Mouse (Mus musculus) CH12.LX (cell line): Measurements from ENCODE around the gene Hmox1. TPM values are rescaled to one million over a fixed set of nuclear protein-coding genes. Genes with fewer than 3 reads are reported as not detected.

Experiments used
- DNase-seq: peaks from one replicate; pipeline ENCODE4 v3.0.0-alpha.2; 2013; ENCODE audit errors: extremely low read depth
- H3K27ac ChIP-seq: 2 replicates; pipeline ENCODE4 v1.5.1; 2012; ENCODE audit warnings: low read depth, mild to moderate bottlenecking, control low read depth, moderate library complexity; ENCODE audit not compliant: insufficient read depth
- H3K27me3 ChIP-seq: replicated peaks from 2 replicates; pipeline ENCODE3; 2012; ENCODE audit warnings: inconsistent platforms
- H3K36me3 ChIP-seq, 2 experiments: replicated peaks in 1 of 2; 2 replicates each; pipeline versions ENCODE3 to v1.6.1; 2012; ENCODE audit warnings: inconsistent platforms in 1 of 2, low read length in 1 of 2, mild to moderate bottlenecking in 1 of 2, mixed read lengths in 1 of 2, moderate library complexity in 1 of 2; ENCODE audit not compliant: control insufficient read depth in 1 of 2, insufficient read depth in 1 of 2
- H3K4me1 ChIP-seq, 2 experiments: 2 replicates each; pipeline ENCODE4 v1.6.1; 2012; ENCODE audit warnings: inconsistent platforms in 1 of 2, moderate library complexity in 1 of 2; ENCODE audit not compliant: insufficient read depth in 2 of 2, control insufficient read depth in 1 of 2
- H3K4me2 ChIP-seq: 2 replicates; pipeline ENCODE4 v1.6.1; 2012; ENCODE audit warnings: low read depth, mild to moderate bottlenecking, control low read depth; ENCODE audit not compliant: poor library complexity, insufficient read depth, severe bottlenecking
- H3K4me3 ChIP-seq, 3 experiments: fragments of 150-350 bp in 1 of 3; sonication (generic) in 1 of 3; replicated peaks in 1 of 3; 2 replicates each; pipeline versions ENCODE3 to v1.5.1; 2011 to 2012; ENCODE audit warnings: low read depth in 2 of 3, low read length in 2 of 3, mild to moderate bottlenecking in 2 of 3, moderate library complexity in 2 of 3, control low read depth in 1 of 3, improper control_type of control experiment in 1 of 3, inconsistent platforms in 1 of 3, mixed read lengths in 1 of 3; ENCODE audit not compliant: poor library complexity in 1 of 3
- H3K79me2 ChIP-seq: replicated peaks from 2 replicates; pipeline ENCODE4 v1.6.1; 2012; ENCODE audit warnings: mild to moderate bottlenecking, moderate library complexity; ENCODE audit not compliant: control insufficient read depth, poor library complexity, insufficient read depth, severe bottlenecking; ENCODE audit errors: extremely low read depth
- H3K9ac ChIP-seq: 2 replicates; pipeline ENCODE4 v1.6.1; 2012; ENCODE audit warnings: low read depth, mild to moderate bottlenecking, control low read depth, moderate library complexity; ENCODE audit not compliant: insufficient read depth
- H3K9me3 ChIP-seq: replicated peaks from 2 replicates; pipeline ENCODE3; 2012; ENCODE audit warnings: low read length, inconsistent platforms, mixed read lengths
- BHLHE40 ChIP-seq: IDR thresholded peaks from 2 replicates; pipeline ENCODE4 v1.6.1; 2011; ENCODE audit warnings: mild to moderate bottlenecking, low read depth, low read length, improper control_type of control experiment
- CHD1 ChIP-seq: IDR thresholded peaks from 2 replicates; pipeline ENCODE4 v1.6.1; 2012; ENCODE audit warnings: low read depth, low read length, improper control_type of control experiment, inconsistent platforms
- CHD2 ChIP-seq: IDR thresholded peaks from 2 replicates; pipeline ENCODE4 v1.6.1; 2011; ENCODE audit warnings: low read length, improper control_type of control experiment
- CTCF ChIP-seq, 2 experiments: IDR thresholded peaks in 1 of 2; conservative IDR thresholded peaks in 1 of 2; 2 replicates each; pipeline ENCODE4 v1.5.1; 2011 to 2012; ENCODE audit warnings: low read depth in 2 of 2, low read length in 2 of 2, improper control_type of control experiment in 1 of 2, inconsistent platforms in 1 of 2, mild to moderate bottlenecking in 1 of 2, moderate library complexity in 1 of 2
- ELF1 ChIP-seq: IDR thresholded peaks from 2 replicates; pipeline ENCODE4 v1.6.1; 2014; ENCODE audit warnings: low read depth, mild to moderate bottlenecking, inconsistent platforms, low read length, improper control_type of control experiment
- EP300 ChIP-seq: IDR thresholded peaks from 2 replicates; pipeline ENCODE4 v1.6.1; 2011; ENCODE audit warnings: low read length, improper control_type of control experiment
- HCFC1 ChIP-seq: IDR thresholded peaks from 2 replicates; pipeline ENCODE4 v1.6.1; 2012; ENCODE audit warnings: low read depth, mild to moderate bottlenecking, inconsistent platforms, low read length, improper control_type of control experiment
- IRF4 ChIP-seq: IDR thresholded peaks from 2 replicates; pipeline ENCODE4 v1.6.1; 2014; ENCODE audit warnings: low read depth, mild to moderate bottlenecking, inconsistent platforms, low read length, improper control_type of control experiment
- JUN ChIP-seq: IDR thresholded peaks from 2 replicates; pipeline ENCODE4 v1.6.1; 2011; ENCODE audit warnings: low read depth, mild to moderate bottlenecking, low read length, improper control_type of control experiment, moderate library complexity; ENCODE audit not compliant: insufficient read depth
- JUND ChIP-seq: conservative IDR thresholded peaks from 2 replicates; pipeline ENCODE4 v1.6.1; 2011; ENCODE audit warnings: low read depth, low read length, improper control_type of control experiment
- MAFK ChIP-seq: IDR thresholded peaks from 2 replicates; pipeline ENCODE4 v1.6.1; 2011; ENCODE audit warnings: low read length, improper control_type of control experiment; ENCODE audit not compliant: insufficient replicate concordance
- MAZ ChIP-seq: IDR thresholded peaks from 2 replicates; pipeline ENCODE4 v1.6.1; 2012; ENCODE audit warnings: low read depth, mild to moderate bottlenecking, inconsistent platforms, low read length, improper control_type of control experiment, moderate library complexity
- MXI1 ChIP-seq: IDR thresholded peaks from 2 replicates; pipeline ENCODE4 v1.6.1; 2011; ENCODE audit warnings: mild to moderate bottlenecking, low read depth, low read length, improper control_type of control experiment
- MYC ChIP-seq: IDR thresholded peaks from 2 replicates; pipeline ENCODE4 v1.6.1; 2011; ENCODE audit warnings: low read depth, mild to moderate bottlenecking, improper control_type of control experiment, low read length
- NELFE ChIP-seq: IDR thresholded peaks from 2 replicates; pipeline ENCODE4 v1.6.1; 2011; ENCODE audit warnings: low read depth, low read length, improper control_type of control experiment
- NRF1 ChIP-seq: IDR thresholded peaks from 2 replicates; pipeline ENCODE4 v1.6.1; 2014; ENCODE audit warnings: low read depth, mild to moderate bottlenecking, inconsistent platforms, low read length, improper control_type of control experiment, moderate library complexity
- POLR2A ChIP-seq: IDR thresholded peaks from 2 replicates; pipeline ENCODE4 v1.6.1; 2011; ENCODE audit warnings: low read depth, mild to moderate bottlenecking, improper control_type of control experiment, low read length
- POLR2AphosphoS2 ChIP-seq: IDR thresholded peaks from 2 replicates; pipeline ENCODE4 v1.6.1; 2011; ENCODE audit warnings: low read depth, low read length, improper control_type of control experiment
- RAD21 ChIP-seq: IDR thresholded peaks from 2 replicates; pipeline ENCODE4 v1.6.1; 2011; ENCODE audit warnings: low read depth, mild to moderate bottlenecking, low read length, improper control_type of control experiment, moderate library complexity
- SIN3A ChIP-seq: IDR thresholded peaks from 2 replicates; pipeline ENCODE4 v1.6.1; 2012; ENCODE audit warnings: low read length, improper control_type of control experiment, inconsistent platforms
- SMC3 ChIP-seq: IDR thresholded peaks from 2 replicates; pipeline ENCODE4 v1.6.1; 2011; ENCODE audit warnings: low read depth, low read length, improper control_type of control experiment
- TBP ChIP-seq: conservative IDR thresholded peaks from 2 replicates; pipeline ENCODE4 v1.6.1; 2011; ENCODE audit warnings: low read depth, low read length, improper control_type of control experiment
- TCF12 ChIP-seq: IDR thresholded peaks from 2 replicates; pipeline ENCODE4 v1.6.1; 2014; ENCODE audit warnings: low read depth, mild to moderate bottlenecking, inconsistent platforms, low read length, improper control_type of control experiment
- UBTF ChIP-seq: IDR thresholded peaks from 2 replicates; pipeline ENCODE4 v1.6.1; 2012; ENCODE audit warnings: low read depth, mild to moderate bottlenecking, inconsistent platforms, low read length, improper control_type of control experiment, moderate library complexity
- USF1 ChIP-seq: IDR thresholded peaks from 2 replicates; pipeline ENCODE4 v1.6.1; 2014; ENCODE audit warnings: low read depth, mild to moderate bottlenecking, inconsistent platforms, low read length, improper control_type of control experiment
- USF2 ChIP-seq: conservative IDR thresholded peaks from 2 replicates; pipeline ENCODE4 v1.6.1; 2011; ENCODE audit warnings: low read depth, low read length, improper control_type of control experiment
- ZC3H11A ChIP-seq: IDR thresholded peaks from 2 replicates; pipeline ENCODE4 v1.6.1; 2012; ENCODE audit warnings: low read depth, mild to moderate bottlenecking, inconsistent platforms, low read length, improper control_type of control experiment
- ZNF384 ChIP-seq: IDR thresholded peaks from 2 replicates; pipeline ENCODE4 v1.6.1; 2012; ENCODE audit warnings: low read depth, low read length, improper control_type of control experiment, inconsistent platforms
- dilution Hi-C: fragments of 300-500 bp; cut with MboI; formaldehyde crosslinking; loops from 2 replicates; pipeline ENCODE4 v1.14.3; 2020; ENCODE audit warnings: low sequenced_read_pairs; ENCODE audit not compliant: extremely low pct_unique_long_range_greater_than_20kb, extremely low pct_ligation_motif_present
- in situ Hi-C: fragments of 300-500 bp; cut with MboI; formaldehyde crosslinking; loops from 3 replicates; pipeline ENCODE4 v1.14.3; 2019; ENCODE audit warnings: low sequenced_read_pairs, low pct_ligation_motif_present, low pct_unique_long_range_greater_than_20kb, mixed read lengths
- polyA plus RNA-seq: library from polyadenylated mRNA; unstranded; fragments of >175 nt; gene quantifications from 2 replicates; pipeline ENCODE4 v1.2.1, GENCODE M21; 2012; ENCODE audit warnings: low read depth; ENCODE audit not compliant: insufficient read length
- total RNA-seq, 2 experiments: library from RNA; depleted of rRNA; stranded (reverse); fragments of 300-350 nt in 1 of 2; fragments of >200 nt in 1 of 2; gene quantifications; 2 replicates each; pipeline ENCODE4 v1.2.3; 2012 to 2014

The Hmox1 gene
- total and polyA plus RNA-seq, 3 experiments = 39.7 to 92.2 (median 67.3) TPM

GRCm38 (mm10) chr8:75064790-75065189 is 28.6 kb upstream of the Hmox1 start:
- no peaks in the 10 kb centered on the region for H3K27me3 ChIP-seq
- peaks cover 23 to 67% of the 10 kb centered on the region in 2 experiments for H3K36me3 ChIP-seq
- dilution Hi-C loops = no loop called here
- in situ Hi-C loops = no loop called here
- H3K27ac ChIP-seq = no peak overlapping the region
- H3K4me3 ChIP-seq = no peak overlapping the region
- H3K9ac ChIP-seq = no peak overlapping the region
- no peak overlapping the region for H3K4me2 ChIP-seq
- no peak for DNase-seq
- no peaks in the 10 kb centered on the region for H3K9me3 ChIP-seq
- peaks cover 8 to 20% of the 10 kb centered on the region in 2 experiments for H3K4me1 ChIP-seq
- H3K79me2 ChIP-seq = no peaks in the 10 kb centered on the region
- TF ChIP-seq ZC3H11A (no peak), UBTF (no peak), MYC (no peak), RAD21 (no peak), ZNF384 (no peak), SMC3 (no peak), CTCF (conservative IDR thresholded peaks at IDR 0.05 in 1 of 2, IDR thresholded peaks at IDR 0.05 in 1 of 2; ENCODE audit: low read depth in 2 of 2, low read length in 2 of 2) (no peak), MAZ (no peak), MXI1 (no peak), JUN (no peak), TBP (no peak), BHLHE40 (no peak), NRF1 (no peak), TCF12 (no peak)
- TF ChIP-seq, all 38 proteins: peak for 0

GRCm38 (mm10) chr8:75067287-75067686 is 26.1 kb upstream of the Hmox1 start:
- Histone ChIP-seq H3K9ac (no peak overlapping the region), H3K4me2 (no peak overlapping the region), H3K27me3 (no peaks in the 10 kb centered on the region), H3K4me1 (peaks cover 13 to 24% of the 10 kb centered on the region in 2 experiments), H3K36me3 (peaks cover 23 to 54% of the 10 kb centered on the region in 2 experiments)
- in situ Hi-C loops = no loop called here
- DNase-seq = no peak
- no peak for TF ChIP-seq CHD1
- no peak for TF ChIP-seq IRF4
- TF ChIP-seq CHD2 = no peak
- no peak for TF ChIP-seq USF1
- no peak for TF ChIP-seq HCFC1
- no peak for TF ChIP-seq MAFK
- TF ChIP-seq EP300 = no peak
- no peak for TF ChIP-seq POLR2A
- no peak for TF ChIP-seq POLR2AphosphoS2
- TF ChIP-seq SIN3A = no peak
- TF ChIP-seq JUN = no peak
- TF ChIP-seq NELFE = no peak
- no peak for TF ChIP-seq JUND
- no peak for TF ChIP-seq ELF1
- no peak for TF ChIP-seq SMC3
- no peak for TF ChIP-seq USF2
- TF ChIP-seq, all 38 proteins: peak for 0
- H3K9me3 ChIP-seq = no peaks in the 10 kb centered on the region
- no peaks in the 10 kb centered on the region for H3K79me2 ChIP-seq
- H3K27ac ChIP-seq = no peak overlapping the region
- no peak overlapping the region for H3K4me3 ChIP-seq
- dilution Hi-C loops = no loop called here
